Mouse (Mus musculus) thymus, adult 2 months (tissue): ENCODE data around the gene Pih1d1. TPM values are rescaled to one million over a fixed set of nuclear protein-coding genes. Genes with fewer than 3 reads are reported as not detected.
A peak's percentile ranks its signal among the peaks of the same experiment; 100 is the strongest.
"Not testable (repeated sequence)": the region's sequence is repeated elsewhere in the genome, so short reads cannot be mapped to it uniquely, and the experiment has no call there.

Experiments
- DNase-seq: peaks from one replicate; pipeline ENCODE4 v3.0.0; 2021
- H3K27ac ChIP-seq: fragments of 200-500 bp; 2 replicates; pipeline ENCODE4 v1.5.1; 2012; ENCODE audit warnings: low read length, control low read depth; ENCODE audit not compliant: control insufficient read depth, insufficient read depth
- H3K27me3 ChIP-seq: fragments of 200-500 bp; 2 replicates; pipeline ENCODE4 v1.6.1; 2012; ENCODE audit warnings: mild to moderate bottlenecking, low read length, moderate library complexity, mixed read lengths; ENCODE audit not compliant: control insufficient read depth, insufficient read depth
- H3K36me3 ChIP-seq: fragments of 200-500 bp; 2 replicates; pipeline ENCODE4 v1.6.1; 2012; ENCODE audit warnings: mild to moderate bottlenecking, low read length, moderate library complexity; ENCODE audit not compliant: control insufficient read depth, insufficient read depth
- H3K4me1 ChIP-seq: fragments of 200-500 bp; replicated peaks from 2 replicates; pipeline ENCODE4 v1.6.1; 2012; ENCODE audit warnings: low read length; ENCODE audit not compliant: control insufficient read depth, insufficient read depth
- H3K4me3 ChIP-seq: fragments of 200-500 bp; 2 replicates; pipeline ENCODE4 v1.5.1; 2012; ENCODE audit warnings: mild to moderate bottlenecking, low read length, control low read depth, moderate library complexity; ENCODE audit not compliant: control insufficient read depth, insufficient read depth
- CTCF ChIP-seq: fragments of 200-500 bp; IDR thresholded peaks from 2 replicates; pipeline ENCODE4 v1.5.1; 2012; ENCODE audit warnings: mild to moderate bottlenecking, control low read depth, low read length, moderate library complexity, borderline replicate concordance; ENCODE audit not compliant: control insufficient read depth, poor library complexity, insufficient read depth; ENCODE audit errors: extremely low read depth
- POLR2A ChIP-seq: fragments of 200-500 bp; IDR thresholded peaks from 2 replicates; pipeline ENCODE4 v1.6.1; 2012; ENCODE audit warnings: mild to moderate bottlenecking, low read length, control low read depth, moderate library complexity; ENCODE audit not compliant: control insufficient read depth, poor library complexity, insufficient read depth; ENCODE audit errors: extremely low read depth
- WGBS: fragments of 180-500 bp; shearing (Covaris S2); methylation state at CpG from one replicate; pipeline ENCODE4 v1.1.7; 2018; 5-methylcytosine and 5-hydroxymethylcytosine counted together
- polyA plus RNA-seq: library from polyadenylated mRNA; depleted of rRNA; stranded (reverse); fragments of >200 nt; gene quantifications from 2 replicates; pipeline ENCODE4 v1.2.3, GENCODE M21; 2012

The Pih1d1 gene
- polyA plus RNA-seq, 1 experiment, result 78.7 TPM

- H3K4me1 ChIP-seq, result peaks cover 50% of the 10 kb centered on the region
- peaks cover 27% of the 10 kb centered on the region for H3K36me3 ChIP-seq
- H3K4me3 ChIP-seq, result peak overlapping the region; percentile 79
- peak; percentile 87 for DNase-seq
- TF ChIP-seq POLR2A (peak; percentile 92), CTCF (0 out of 2 replicates have a peak, but pooled peaks have one; percentile 38)
- WGBS, result 2% methylated on average over 8 of the region's 8 CpGs
- H3K27me3 ChIP-seq, result no peaks in the 10 kb centered on the region
- peak overlapping the region; percentile 97 for H3K27ac ChIP-seq
Measured at GRCm38 (mm10) chr7:45121404-45121803, 32.7 kb upstream of the Pih1d1 start.

GRCm38 (mm10) chr7:45121966-45122365 lies 32.1 kb upstream of the Pih1d1 start:
- H3K4me3 ChIP-seq, result peak overlapping the region; percentile 79
- no peak for TF ChIP-seq POLR2A
- TF ChIP-seq CTCF, result no peak
- H3K36me3 ChIP-seq, result peaks cover 33% of the 10 kb centered on the region
- H3K4me1 ChIP-seq, result peaks cover 55% of the 10 kb centered on the region
- peak overlapping the region; percentile 97 for H3K27ac ChIP-seq
- no peak for DNase-seq
- no peaks in the 10 kb centered on the region for H3K27me3 ChIP-seq

DNA sequence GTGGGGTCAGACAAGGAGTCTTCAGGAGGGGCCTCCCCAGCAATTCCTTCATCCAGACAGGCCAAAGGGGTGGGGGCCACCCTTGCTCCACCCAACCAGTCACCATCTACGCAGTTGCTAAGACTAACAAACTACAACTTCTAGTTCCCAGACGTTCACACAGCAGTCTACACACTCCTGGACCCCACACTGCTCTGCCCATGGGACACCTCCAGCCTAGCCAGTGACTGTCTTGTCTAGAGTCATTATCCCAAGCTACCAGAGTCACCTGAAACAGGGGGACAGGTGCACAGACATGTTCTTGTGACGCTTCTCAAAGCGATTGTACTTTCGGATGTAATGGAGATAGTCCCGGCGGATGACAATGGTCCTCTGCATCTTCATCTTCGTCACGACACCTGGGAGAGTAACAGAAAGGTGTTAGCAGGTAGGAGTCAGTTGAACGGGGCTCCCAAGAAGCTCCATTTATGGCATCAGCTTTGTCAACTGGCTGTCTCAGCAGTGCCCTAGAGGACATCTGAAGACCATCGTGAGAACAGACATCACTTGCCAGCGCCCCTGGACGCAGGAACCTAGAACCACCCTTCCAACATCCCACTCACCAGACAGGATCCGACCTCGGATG lies 31.4 kb upstream of the Pih1d1 start:
- DNase-seq, result no peak
- WGBS, result 76% methylated on average over 15 of the region's 15 CpGs
- Histone ChIP-seq H3K4me1 (peaks cover 60% of the 10 kb centered on the region), H3K36me3 (peaks cover 37% of the 10 kb centered on the region), H3K27me3 (no peaks in the 10 kb centered on the region), H3K27ac (peak overlapping the region; percentile 97), H3K4me3 (peak overlapping the region; percentile 79)
- TF ChIP-seq POLR2A (no peak), CTCF (no peak)

DNA sequence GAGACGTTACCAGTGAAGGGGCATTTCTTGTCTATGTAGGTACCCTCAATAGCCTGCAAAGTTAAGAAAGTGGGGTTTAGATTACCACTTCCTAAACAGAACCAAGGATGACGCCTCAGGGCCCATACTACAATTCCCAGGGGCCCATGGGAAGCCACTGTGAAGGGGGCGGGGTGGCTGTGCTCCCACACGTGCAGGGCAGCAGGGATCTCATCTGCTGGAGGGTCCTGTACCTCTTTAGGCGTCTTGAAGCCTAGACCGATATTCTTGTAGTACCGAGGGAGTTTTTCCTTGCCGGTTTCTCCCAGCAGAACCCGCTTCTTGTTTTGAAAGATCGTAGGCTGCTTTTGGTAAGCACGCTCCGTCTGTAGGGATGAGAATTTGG lies 30.9 kb upstream of the Pih1d1 start:
- peak overlapping the region; percentile 79 for H3K4me3 ChIP-seq
- WGBS, result 12% methylated on average over 12 of the region's 12 CpGs
- no peak for DNase-seq
- H3K36me3 ChIP-seq, result peaks cover 37% of the 10 kb centered on the region
- H3K27me3 ChIP-seq, result no peaks in the 10 kb centered on the region
- TF ChIP-seq CTCF, result no peak
- peaks cover 60% of the 10 kb centered on the region for H3K4me1 ChIP-seq
- H3K27ac ChIP-seq, result peak overlapping the region; percentile 97

GRCm38 (mm10) chr7:45124224-45125143 lies 29.6 kb upstream of the Pih1d1 start, which contains the start of gene Rps11:
Gene Rps11 (minus strand): TSS chr7:45124439.
- H3K36me3 ChIP-seq, result peaks cover 37% of the 10 kb centered on the region
- TF ChIP-seq CTCF, result peak; percentile 65; the same call in 1 of the 2 replicates
- peak; percentile 85 for TF ChIP-seq POLR2A

GRCm38 (mm10) chr7:45125144-45125600 lies 28.9 kb upstream of the Pih1d1 start:
- no peak overlapping the region for H3K4me3 ChIP-seq

More at GRCm38 (mm10) chr7:45124224-45125143, 29.6 kb upstream of the Pih1d1 start, which contains the start of gene Rps11:
- Histone ChIP-seq H3K27me3 (no peaks in the 10 kb centered on the region), H3K27ac (peak within 1 kb of the TSS; percentile 97), H3K4me1 (peaks cover 60% of the 10 kb centered on the region), H3K4me3 (peak within 1 kb of the TSS; percentile 79)
- 2% methylated on average over 59 of the region's 59 CpGs for WGBS
- peak; percentile 98 for DNase-seq

DNA sequence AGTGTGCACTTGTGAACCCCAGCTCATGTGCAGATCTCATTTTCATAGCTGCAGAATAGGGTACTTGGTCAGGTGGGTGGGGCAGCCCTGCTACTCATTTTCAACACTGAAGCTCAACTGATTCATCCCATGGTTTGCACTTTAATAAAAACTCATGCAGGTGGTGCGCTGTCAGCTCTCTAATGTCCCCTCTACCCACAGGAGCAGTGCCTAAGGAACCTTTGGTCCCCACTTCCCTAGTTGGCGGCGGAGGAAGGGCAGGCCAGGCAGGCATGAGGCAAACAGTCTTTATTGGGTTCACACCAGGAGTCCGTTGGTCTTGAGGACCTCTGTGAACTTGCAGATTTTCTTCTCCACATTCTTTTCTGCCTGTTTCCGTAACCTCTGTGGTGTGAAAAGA lies 28.5 kb upstream of the Pih1d1 start:
- H3K27ac ChIP-seq, H3K27me3 ChIP-seq: not testable (repeated sequence)
- H3K4me1 ChIP-seq, result peaks cover 51% of the 10 kb centered on the region

More at GRCm38 (mm10) chr7:45125144-45125600, 28.9 kb upstream of the Pih1d1 start:
- no peak for DNase-seq
- Histone ChIP-seq H3K36me3 (peaks cover 37% of the 10 kb centered on the region), H3K27ac (no peak overlapping the region), H3K4me1 (peaks cover 56% of the 10 kb centered on the region), H3K27me3 (no peaks in the 10 kb centered on the region)
- WGBS, result 76% methylated on average over 7 of the region's 7 CpGs
- TF ChIP-seq POLR2A (no peak), CTCF (no peak)

More for the DNA sequence above, 28.5 kb upstream of the Pih1d1 start:
- DNase-seq, H3K4me3 ChIP-seq: not testable (repeated sequence)
- peaks cover 37% of the 10 kb centered on the region for H3K36me3 ChIP-seq
- WGBS, result 90% methylated on average over 5 of the region's 5 CpGs
